Comparison of ENCODE assay signal across 30 mouse cellular contexts in genomic region chr6:140722058-140722457, GRCm38 (mm10). TPM values are rescaled to one million over a fixed set of nuclear protein-coding genes. Genes with fewer than 3 reads are reported as not detected.
A peak's percentile ranks its signal among the peaks of the same experiment; 100 is the strongest.
DNase-seq lines count a peak whose midpoint lies in the region; ATAC-seq lines count a peak whose summit lies in the region.
"Had no signal": no experiment of that assay in that cellular context is flagged by ENCODE, and none has a peak within 500 bp of the region (broad histone marks: within the 10 kb centered on the region; RNA-seq: fewer than 3 reads in every experiment).

No protein-coding gene starts in this region.

- H3K4me2 ChIP-seq in forebrain, embryonic 11.5 days (ENCODE audit: low read depth, low read length, severe bottlenecking) = no peak overlapping the region
- H3K4me2 ChIP-seq: embryonic facial prominence, embryonic 13.5 days; forebrain, embryonic 12.5 days; heart, embryonic 12.5 days; hindbrain, embryonic 15.5 days; intestine, embryonic 15.5 days had no signal

- no peaks in the 10 kb centered on the region for H3K27me3 ChIP-seq in forebrain, embryonic 11.5 days (ENCODE audit: control insufficient read depth, insufficient read depth, low read length)
- H3K27me3 ChIP-seq in forebrain, embryonic 10.5 days (ENCODE audit: poor library complexity, severe bottlenecking) = no peaks in the 10 kb centered on the region
- H3K27me3 ChIP-seq: embryonic facial prominence, embryonic 13.5 days; forebrain, embryonic 12.5 days; heart, embryonic 12.5 days; hindbrain, embryonic 15.5 days; intestine, embryonic 15.5 days had no signal

- H3K4me3 ChIP-seq in forebrain, embryonic 11.5 days (ENCODE audit: low read depth, low read length) = no peak overlapping the region
- no peak overlapping the region for H3K4me3 ChIP-seq in forebrain, embryonic 10.5 days
- H3K4me3 ChIP-seq: embryonic facial prominence, embryonic 13.5 days; erythroblast, embryonic 14.5 days; forebrain, embryonic 12.5 days; heart, embryonic 12.5 days; hindbrain, embryonic 15.5 days; intestine, embryonic 15.5 days had no signal

- peak; percentile 37 for DNase-seq in forebrain, embryonic 11.5 days (ENCODE audit: low spot score)
- no peak for DNase-seq in forebrain, embryonic 10.5 days (ENCODE audit: extremely low spot score, low spot score)
- DNase-seq in T-cell, adult 2 months (ENCODE audit: low spot score) = peak; percentile 72
- peak; percentile 31 to 38 for DNase-seq in natural killer cell, adult 2 months (ENCODE audit: low spot score in 2 of 2)
- DNase-seq in spleen, postnatal 4 days (ENCODE audit: low spot score in 2 of 2) = no peak
- DNase-seq in layer of hippocampus, adult 18-20 months (ENCODE audit: low spot score in 2 of 2) = no peak
- no peak for DNase-seq in spleen, adult 18-20 months
- DNase-seq: adrenal gland, postnatal 14 days; B cell, adult 2 months; cerebellum, adult 11-12 months; cerebellum, adult 9-10 months; cerebellum, postnatal 25 days; gastrocnemius, postnatal 10 days; heart, adult 18-20 months; heart, postnatal 36 days had no signal

- no peak for ATAC-seq in forebrain, embryonic 11.5 days (replicated peaks; ENCODE audit: low FRiP score)
- peak; percentile 76 for ATAC-seq in inflammation-experienced regulatory T-cells, adult 6 months
- ATAC-seq: forebrain, embryonic 16.5 days; intestine, embryonic 15.5 days had no signal

- H3K36me3 ChIP-seq in forebrain, embryonic 11.5 days (ENCODE audit: control insufficient read depth, insufficient read depth, low read length) = no peaks in the 10 kb centered on the region
- no peaks in the 10 kb centered on the region for H3K36me3 ChIP-seq in forebrain, embryonic 10.5 days (replicated peaks)
- H3K36me3 ChIP-seq: embryonic facial prominence, embryonic 13.5 days; forebrain, embryonic 12.5 days; G1E; heart, embryonic 12.5 days; hindbrain, embryonic 15.5 days; intestine, embryonic 15.5 days had no signal

- no peak overlapping the region for H3K9ac ChIP-seq in forebrain, embryonic 11.5 days (ENCODE audit: low read length)
- H3K9ac ChIP-seq: embryonic facial prominence, embryonic 13.5 days; forebrain, embryonic 12.5 days; heart, embryonic 12.5 days; hindbrain, embryonic 15.5 days; intestine, embryonic 15.5 days had no signal

- no peaks in the 10 kb centered on the region for H3K9me3 ChIP-seq in forebrain, embryonic 11.5 days (ENCODE audit: control insufficient read depth, low read length)
- H3K9me3 ChIP-seq in forebrain, embryonic 10.5 days = no peaks in the 10 kb centered on the region
- H3K9me3 ChIP-seq: embryonic facial prominence, embryonic 13.5 days; forebrain, embryonic 12.5 days; hindbrain, embryonic 15.5 days; intestine, embryonic 15.5 days had no signal

- no peak overlapping the region for H3K27ac ChIP-seq in forebrain, embryonic 11.5 days (ENCODE audit: low read depth, low read length)
- no peak overlapping the region for H3K27ac ChIP-seq in forebrain, embryonic 10.5 days
- H3K27ac ChIP-seq: embryonic facial prominence, embryonic 13.5 days; forebrain, embryonic 12.5 days; hindbrain, embryonic 15.5 days; intestine, embryonic 15.5 days had no signal

- no peaks in the 10 kb centered on the region for H3K4me1 ChIP-seq in forebrain, embryonic 11.5 days (replicated peaks; ENCODE audit: control insufficient read depth, insufficient read depth, low read length)
- no peaks in the 10 kb centered on the region for H3K4me1 ChIP-seq in forebrain, embryonic 10.5 days
- H3K4me1 ChIP-seq: embryonic facial prominence, embryonic 13.5 days; forebrain, embryonic 12.5 days; hindbrain, embryonic 15.5 days had no signal

- WGBS in forebrain, embryonic 11.5 days = 89% methylated on average over 10 of the region's 10 CpGs
- 84% methylated on average over 10 of the region's 10 CpGs for WGBS in forebrain, embryonic 10.5 days

RNA-seq across cellular contexts. Expression of gene Gm11077, which starts 7.0 kb away (rescaled TPM):
- not detected in 2 replicates for polyA plus RNA-seq in forebrain, embryonic 11.5 days (2014; fragmentation: Nextera tagmentation; extraction: Ambion mirVana)
- polyA plus RNA-seq in forebrain, embryonic 10.5 days (2016; fragmentation: Nextera tagmentation; extraction: Ambion mirVana) = not detected in 2 replicates
- not detected for polyA plus RNA-seq in inflammation-experienced regulatory T-cells, adult 6 months (2017; shearing (Covaris generic))
- not detected for total RNA-seq in layer of hippocampus, adult 18-20 months (2021)
- total RNA-seq: adrenal gland, adult 18-20 months; adrenal gland, postnatal 14 days; G1E; gastrocnemius, postnatal 10 days; gastrocnemius, postnatal 4 days; heart, adult 18-20 months; heart, postnatal 36 days had no signal
- polyA plus RNA-seq: cortical plate, adult 2 months; embryonic facial prominence, embryonic 13.5 days; erythroblast, embryonic 14.5 days; forebrain, embryonic 12.5 days; forebrain, embryonic 16.5 days; frontal cortex, adult 2 months; G1E; heart, embryonic 12.5 days; heart, embryonic 16.5 days; hindbrain, embryonic 11.5 days; hindbrain, embryonic 15.5 days; intestine, embryonic 15.5 days had no signal

Comparison
In these comparisons a context has a peak if more than half of its experiments do, and no peak if none do; other contexts are left out.
1. DNase-seq: peak in forebrain, embryonic 11.5 days (single experiment), T-cell, adult 2 months (single experiment) and natural killer cell, adult 2 months (2 of 2); none in forebrain, embryonic 10.5 days (single experiment), spleen, postnatal 4 days (0 of 2), layer of hippocampus, adult 18-20 months (0 of 2) and spleen, adult 18-20 months (0 of 2).